Mouse (Mus musculus) spleen, postnatal 36 days (tissue): ENCODE results near the gene Tex101.
A peak's percentile ranks its signal among the peaks of the same experiment; 100 is the strongest.
"Not testable (repeated sequence)": the region's sequence is repeated elsewhere in the genome, so short reads cannot be mapped to it uniquely, and the experiment has no call there.

Experiments
- DNase-seq, 2 experiments: peaks; one replicate each; pipeline ENCODE4 v3.0.0; 2022; ENCODE audit warnings: low spot score in 2 of 2, mixed read lengths in 1 of 2

Tex101 gene

GRCm38 (mm10) chr7:24676575-24676974, at the start of gene Tex101:
TSS of gene Tex101 (minus strand) at chr7:24676675.
- DNase-seq, result no peak

GRCm38 (mm10) chr7:24715039-24715438, 38.6 kb upstream of the Tex101 start:
- DNase-seq, result peak in 1 of 2 experiments; percentile 18

GRCm38 (mm10) chr7:24708832-24709292, 32.4 kb upstream of the Tex101 start, which contains the start of gene BC049730:
TSS of gene BC049730 (plus strand) at chr7:24709242.
- DNase-seq, result no peak

- DNase-seq, result not testable (repeated sequence)
Observed at GRCm38 (mm10) chr7:24702841-24703240, 26.4 kb upstream of the Tex101 start.

- DNase-seq, result not testable (repeated sequence)
Observed at GRCm38 (mm10) chr7:24697891-24698290, 21.4 kb upstream of the Tex101 start.

- not testable (repeated sequence) for DNase-seq
Observed at GRCm38 (mm10) chr7:24692693-24693092, 16.2 kb upstream of the Tex101 start.

GRCm38 (mm10) chr7:24687519-24687918, 11.0 kb upstream of the Tex101 start:
- not testable (repeated sequence) for DNase-seq

GRCm38 (mm10) chr7:24684121-24684520, 7.6 kb upstream of the Tex101 start:
- DNase-seq, result not testable (repeated sequence)

- no peak for DNase-seq
Observed at GRCm38 (mm10) chr7:24671944-24672439, 4.5 kb downstream of the Tex101 start.

GRCm38 (mm10) chr7:24664959-24665358, 11.5 kb downstream of the Tex101 start:
- no peak for DNase-seq

GRCm38 (mm10) chr7:24664301-24664700, 12.2 kb downstream of the Tex101 start:
- no peak for DNase-seq

GRCm38 (mm10) chr7:24662575-24662974, 13.9 kb downstream of the Tex101 start:
- DNase-seq, result peak; percentile 50 to 55

- DNase-seq, result peak in 1 of 2 experiments; percentile 37
Observed at GRCm38 (mm10) chr7:24661118-24661904, 15.2 kb downstream of the Tex101 start.

GRCm38 (mm10) chr7:24659737-24660357, 16.6 kb downstream of the Tex101 start:
- DNase-seq, result no peak

- peak; percentile 52 to 53 for DNase-seq
Observed at GRCm38 (mm10) chr7:24653681-24654080, 22.8 kb downstream of the Tex101 start.

- DNase-seq, result peak; percentile 22 to 36
Observed at GRCm38 (mm10) chr7:24646486-24646885, 30.0 kb downstream of the Tex101 start.

- peak in 1 of 2 experiments; percentile 23 for DNase-seq
Observed at GRCm38 (mm10) chr7:24644996-24645395, 31.5 kb downstream of the Tex101 start.

- DNase-seq, result no peak
Observed at GRCm38 (mm10) chr7:24644492-24644891, 32.0 kb downstream of the Tex101 start.

- peak; percentile 54 for DNase-seq
Observed at GRCm38 (mm10) chr7:24642491-24642890, 34.0 kb downstream of the Tex101 start.

- DNase-seq, result no peak
Observed at GRCm38 (mm10) chr7:24640450-24640849, 36.0 kb downstream of the Tex101 start.

GRCm38 (mm10) chr7:24638026-24638856, 38.2 kb downstream of the Tex101 start:
- DNase-seq, result no peak

GRCm38 (mm10) chr7:24637046-24637445, 39.4 kb downstream of the Tex101 start:
- DNase-seq, result no peak
